Mouse (Mus musculus) erythroblast, embryonic 14.5 days (primary cell): ENCODE results near the gene St5.

Source experiments
- GATA1 ChIP-seq: IDR thresholded peaks from 2 replicates; pipeline ENCODE4 v1.6.1; 2012; ENCODE audit warnings: low read length, inconsistent platforms, mixed read lengths
- TAL1 ChIP-seq: IDR thresholded peaks from 3 replicates; pipeline ENCODE4 v1.6.1; 2012; ENCODE audit warnings: low read length, inconsistent platforms, mixed read lengths

DNA sequence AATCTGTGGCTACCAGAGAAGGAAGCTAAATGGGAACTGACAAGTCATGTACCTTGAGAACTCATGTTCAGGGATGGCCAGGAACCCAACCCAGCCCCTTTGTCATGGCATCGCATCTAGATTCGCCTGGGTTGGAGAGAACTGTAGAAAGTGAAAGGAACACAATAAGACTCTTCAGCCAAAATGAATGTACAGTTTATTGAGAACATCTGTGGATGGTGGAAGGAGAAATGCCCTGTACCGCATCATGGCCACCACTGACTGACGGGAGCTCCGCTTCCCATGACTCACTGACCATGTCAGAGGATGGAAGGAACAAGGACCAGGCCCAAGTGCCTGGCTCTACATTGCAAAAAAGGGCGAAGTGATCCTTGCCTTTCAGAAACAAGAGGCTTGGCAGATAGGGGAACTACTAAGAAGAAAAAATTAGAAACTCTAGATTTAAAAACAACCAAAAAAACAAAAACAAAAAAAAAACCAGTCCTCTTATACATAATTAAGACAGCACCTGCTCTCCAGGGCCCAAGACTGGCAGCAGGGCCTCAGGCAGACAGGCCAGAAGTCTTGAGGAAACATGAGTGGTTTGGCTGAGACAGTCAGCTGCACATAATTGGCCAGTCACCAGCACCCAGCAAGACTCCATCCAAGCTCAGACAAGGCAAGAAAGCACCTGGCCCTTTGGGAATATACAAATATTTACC, 179.5 kb downstream of the St5 start:
- TF ChIP-seq GATA1: no peak
- no peak for TF ChIP-seq TAL1
